Mouse (Mus musculus) embryonic facial prominence, embryonic 11.5 days (tissue): ENCODE results near the gene Pde10a. TPM values are rescaled to one million over a fixed set of nuclear protein-coding genes. Genes with fewer than 3 reads are reported as not detected.
A peak's percentile ranks its signal among the peaks of the same experiment; 100 is the strongest.

ENCODE experiments used
- ATAC-seq: fragments of 200-750 bp; cut with Nextera tagmentation; replicated peaks from 2 replicates; pipeline ENCODE4 v1.8.0; 2017; ENCODE audit warnings: low read depth; ENCODE audit not compliant: insufficient number of reproducible peaks, low FRiP score, low TSS enrichment
- DNase-seq: peaks from one replicate; pipeline ENCODE4 v3.0.0-alpha.2; 2015; ENCODE audit warnings: low spot score
- H3K27ac ChIP-seq: fragments of 300-500 bp; sonication (generic); replicated peaks from 2 replicates; pipeline ENCODE4 v1.5.1; 2014; ENCODE audit warnings: mild to moderate bottlenecking, low read depth, low read length, control low read depth
- H3K27me3 ChIP-seq: fragments of 300-500 bp; sonication (generic); 2 replicates; pipeline ENCODE4 v1.6.1; 2014; ENCODE audit warnings: mild to moderate bottlenecking, low read length, moderate library complexity, mixed read lengths; ENCODE audit not compliant: control insufficient read depth, insufficient read depth
- H3K36me3 ChIP-seq: fragments of 300-500 bp; sonication (generic); replicated peaks from 2 replicates; pipeline ENCODE4 v1.6.1; 2014; ENCODE audit warnings: low read depth, mild to moderate bottlenecking, low read length, moderate library complexity, mixed read lengths; ENCODE audit not compliant: control insufficient read depth, insufficient read depth
- H3K4me1 ChIP-seq: fragments of 300-500 bp; sonication (generic); 2 replicates; pipeline ENCODE4 v1.6.1; 2014; ENCODE audit warnings: low read length, mixed read lengths; ENCODE audit not compliant: control insufficient read depth, insufficient read depth
- H3K4me2 ChIP-seq: fragments of 300-500 bp; sonication (generic); 2 replicates; pipeline ENCODE4 v1.6.1; 2014; ENCODE audit warnings: low read depth, mild to moderate bottlenecking, control low read depth, low read length, moderate library complexity
- H3K4me3 ChIP-seq: fragments of 300-500 bp; sonication (generic); 2 replicates; pipeline ENCODE4 v1.5.1; 2014; ENCODE audit warnings: low read depth, low read length, control low read depth
- H3K9ac ChIP-seq: fragments of 300-500 bp; sonication (generic); replicated peaks from 2 replicates; pipeline ENCODE4 v1.6.1; 2014; ENCODE audit warnings: mild to moderate bottlenecking, control low read depth, low read length
- H3K9me3 ChIP-seq: fragments of 300-500 bp; sonication (generic); replicated peaks from 2 replicates; pipeline ENCODE4 v1.6.1; 2016; ENCODE audit warnings: mild to moderate bottlenecking, low read length, inconsistent platforms, mixed read lengths; ENCODE audit not compliant: control insufficient read depth
- WGBS: fragments of 180-500 bp; shearing (Covaris S2); extraction: QIAGEN DNeasy Blood & Tissue Kit; methylation state at CpG from one replicate; pipeline ENCODE4 v1.1.7; 2014; 5-methylcytosine and 5-hydroxymethylcytosine counted together
- polyA plus RNA-seq: library from polyadenylated mRNA; unstranded; fragments of >200 nt; fragmentation: Nextera tagmentation; extraction: Ambion mirVana; gene quantifications from 2 replicates; pipeline ENCODE4 v1.2.1, GENCODE M21; 2014

The Pde10a gene
- polyA plus RNA-seq, 1 experiment from 2014 or later, result 1.9 TPM

GRCm38 (mm10) chr17:8528641-8529040 is 3.5 kb downstream of the Pde10a start:
- Histone ChIP-seq H3K36me3 (no peaks in the 10 kb centered on the region), H3K4me3 (no peak overlapping the region), H3K27me3 (peaks cover 30% of the 10 kb centered on the region), H3K9me3 (no peaks in the 10 kb centered on the region), H3K27ac (no peak overlapping the region), H3K4me2 (no peak overlapping the region), H3K9ac (no peak overlapping the region), H3K4me1 (peaks cover 9% of the 10 kb centered on the region)
- ATAC-seq, result no peak
- DNase-seq, result no peak
- 72% methylated on average over 3 of the region's 3 CpGs for WGBS

- 70% methylated on average over 4 of the region's 4 CpGs for WGBS
- no peak for ATAC-seq
These were observed 7.4 kb downstream of the Pde10a start for GRCm38 (mm10) chr17:8532609-8533008.

GRCm38 (mm10) chr17:8533828-8534227 is 8.7 kb downstream of the Pde10a start:
- 48% methylated on average over 3 of the region's 3 CpGs for WGBS

More at GRCm38 (mm10) chr17:8532609-8533008, 7.4 kb downstream of the Pde10a start:
- Histone ChIP-seq H3K4me2 (no peak overlapping the region), H3K27me3 (no peaks in the 10 kb centered on the region), H3K4me1 (no peaks in the 10 kb centered on the region), H3K9ac (no peak overlapping the region), H3K27ac (no peak overlapping the region), H3K9me3 (no peaks in the 10 kb centered on the region), H3K4me3 (no peak overlapping the region), H3K36me3 (no peaks in the 10 kb centered on the region)
- DNase-seq, result no peak

GRCm38 (mm10) chr17:8536522-8536921 is 11.3 kb downstream of the Pde10a start:
- H3K27ac ChIP-seq, result no peak overlapping the region
- no peak overlapping the region for H3K4me3 ChIP-seq
- H3K4me1 ChIP-seq, result no peaks in the 10 kb centered on the region
- WGBS, result 69% methylated on average over 6 of the region's 6 CpGs
- no peaks in the 10 kb centered on the region for H3K27me3 ChIP-seq
- no peak for ATAC-seq
- no peaks in the 10 kb centered on the region for H3K9me3 ChIP-seq
- no peak overlapping the region for H3K9ac ChIP-seq
- no peaks in the 10 kb centered on the region for H3K36me3 ChIP-seq
- no peak overlapping the region for H3K4me2 ChIP-seq
- DNase-seq, result no peak

More at GRCm38 (mm10) chr17:8533828-8534227, 8.7 kb downstream of the Pde10a start:
- no peak overlapping the region for H3K4me3 ChIP-seq
- no peak overlapping the region for H3K4me2 ChIP-seq
- ATAC-seq (no peak), DNase-seq (no peak)
- no peak overlapping the region for H3K9ac ChIP-seq
- no peak overlapping the region for H3K27ac ChIP-seq
- H3K9me3 ChIP-seq, result no peaks in the 10 kb centered on the region
- H3K4me1 ChIP-seq, result no peaks in the 10 kb centered on the region
- no peaks in the 10 kb centered on the region for H3K36me3 ChIP-seq
- no peaks in the 10 kb centered on the region for H3K27me3 ChIP-seq

- Histone ChIP-seq H3K4me2 (no peak overlapping the region), H3K27me3 (no peaks in the 10 kb centered on the region), H3K27ac (no peak overlapping the region), H3K4me3 (no peak overlapping the region), H3K36me3 (no peaks in the 10 kb centered on the region), H3K9me3 (no peaks in the 10 kb centered on the region), H3K9ac (no peak overlapping the region), H3K4me1 (no peaks in the 10 kb centered on the region)
- 59% methylated on average over 3 of the region's 3 CpGs for WGBS
- ATAC-seq, result no peak
- DNase-seq, result no peak
These were observed 12.9 kb downstream of the Pde10a start for GRCm38 (mm10) chr17:8538102-8538501.

GRCm38 (mm10) chr17:8541974-8542538 is 16.9 kb downstream of the Pde10a start:
- WGBS, result 45% methylated on average over 14 of the region's 14 CpGs
- peak; percentile 75 for DNase-seq
- no peak overlapping the region; the same call in 1 of the 2 replicates for H3K27ac ChIP-seq

GRCm38 (mm10) chr17:8546366-8546765 is 21.2 kb downstream of the Pde10a start:
- WGBS, result 86% methylated on average over 9 of the region's 9 CpGs
- ATAC-seq, result no peak
- DNase-seq, result no peak
- Histone ChIP-seq H3K9ac (no peak overlapping the region), H3K9me3 (no peaks in the 10 kb centered on the region), H3K27me3 (no peaks in the 10 kb centered on the region), H3K27ac (no peak overlapping the region), H3K4me2 (no peak overlapping the region), H3K4me3 (no peak overlapping the region), H3K4me1 (no peaks in the 10 kb centered on the region), H3K36me3 (no peaks in the 10 kb centered on the region)

More at GRCm38 (mm10) chr17:8541974-8542538, 16.9 kb downstream of the Pde10a start:
- Histone ChIP-seq H3K4me3 (no peak overlapping the region), H3K27me3 (no peaks in the 10 kb centered on the region), H3K9me3 (no peaks in the 10 kb centered on the region), H3K36me3 (no peaks in the 10 kb centered on the region), H3K9ac (no peak overlapping the region), H3K4me2 (no peak overlapping the region), H3K4me1 (no peaks in the 10 kb centered on the region)
- ATAC-seq, result peak; percentile 39; the same call in 1 of the 2 replicates

- Histone ChIP-seq H3K4me3 (no peak overlapping the region), H3K4me2 (no peak overlapping the region), H3K27ac (no peak overlapping the region), H3K36me3 (no peaks in the 10 kb centered on the region), H3K9me3 (no peaks in the 10 kb centered on the region), H3K4me1 (no peaks in the 10 kb centered on the region), H3K27me3 (no peaks in the 10 kb centered on the region), H3K9ac (no peak overlapping the region)
- ATAC-seq (no peak), DNase-seq (no peak)
- WGBS, result 90% methylated on average over 4 of the region's 4 CpGs
These were observed 23.6 kb downstream of the Pde10a start for GRCm38 (mm10) chr17:8548733-8549132.
